Mouse (Mus musculus): ENCODE data around the gene Fam104a. TPM values are rescaled to one million over a fixed set of nuclear protein-coding genes. Genes with fewer than 3 reads are reported as not detected.

Gene Fam104a
- polyA plus RNA-seq, 1 experiment from 2014 or later, result 40.8 TPM

GRCm38 (mm10) chr11:113658763-113659162 is 25.2 kb downstream of the Fam104a start:
- H3K9me3 ChIP-seq, result no peaks in the 10 kb centered on the region
- H3K27me3 ChIP-seq, result no peaks in the 10 kb centered on the region
- peaks cover 17% of the 10 kb centered on the region for H3K4me1 ChIP-seq (replicated peaks)
- peaks cover 99% of the 10 kb centered on the region for H3K36me3 ChIP-seq
- WGBS, result 87% methylated on average over 4 of the region's 4 CpGs
- H3K4me2 ChIP-seq, result no peak overlapping the region
- ATAC-seq (ENCODE audit: low read depth), result no peak
- H3K4me3 ChIP-seq, result no peak overlapping the region
- H3K27ac ChIP-seq (replicated peaks), result no peak overlapping the region
- H3K9ac ChIP-seq, result no peak overlapping the region

GRCm38 (mm10) chr11:113658319-113658718 is 25.6 kb downstream of the Fam104a start:
- Histone ChIP-seq H3K9ac (no peak overlapping the region), H3K9me3 (no peaks in the 10 kb centered on the region), H3K27ac (replicated peaks) (no peak overlapping the region), H3K4me1 (replicated peaks) (peaks cover 17% of the 10 kb centered on the region), H3K36me3 (peaks cover 99% of the 10 kb centered on the region), H3K27me3 (no peaks in the 10 kb centered on the region), H3K4me2 (no peak overlapping the region), H3K4me3 (no peak overlapping the region)
- no peak for ATAC-seq (ENCODE audit: low read depth)
- WGBS, result 90% methylated on average over 8 of the region's 8 CpGs

- Histone ChIP-seq H3K36me3 (peaks cover 100% of the 10 kb centered on the region), H3K27me3 (no peaks in the 10 kb centered on the region), H3K9me3 (no peaks in the 10 kb centered on the region), H3K4me2 (no peak overlapping the region), H3K9ac (no peak overlapping the region), H3K4me1 (replicated peaks) (peaks cover 17% of the 10 kb centered on the region), H3K4me3 (no peak overlapping the region), H3K27ac (replicated peaks) (no peak overlapping the region)
- WGBS, result 77% methylated on average over 4 of the region's 4 CpGs
- ATAC-seq (ENCODE audit: low read depth), result no peak
Measured at GRCm38 (mm10) chr11:113657221-113657620, 26.7 kb downstream of the Fam104a start.

DNA sequence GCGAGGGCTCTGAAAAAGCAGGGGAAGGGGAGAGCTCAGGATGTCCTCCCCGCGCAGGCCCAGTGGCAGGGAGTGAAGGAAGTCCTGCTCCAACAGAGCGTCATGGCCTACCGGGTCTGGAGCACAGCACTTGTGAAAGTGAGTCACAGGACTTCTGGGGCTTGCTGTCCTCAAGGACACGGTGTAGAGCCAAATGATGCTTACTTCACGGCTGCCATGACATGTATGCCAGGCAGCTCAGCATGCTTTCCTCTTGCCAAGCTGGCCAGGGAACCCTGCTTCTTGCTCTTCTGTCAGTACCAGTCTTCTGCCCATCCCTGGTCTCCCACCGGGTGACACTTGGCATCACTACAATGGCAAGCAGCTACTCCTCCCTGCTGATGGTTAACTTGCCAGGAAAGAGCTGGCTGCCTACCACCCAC is 27.4 kb downstream of the Fam104a start:
- Histone ChIP-seq H3K27ac (replicated peaks) (no peak overlapping the region), H3K9ac (no peak overlapping the region), H3K4me1 (replicated peaks) (peaks cover 17% of the 10 kb centered on the region), H3K27me3 (no peaks in the 10 kb centered on the region), H3K4me2 (no peak overlapping the region), H3K9me3 (no peaks in the 10 kb centered on the region), H3K4me3 (no peak overlapping the region), H3K36me3 (peaks cover 99% of the 10 kb centered on the region)
- ATAC-seq (ENCODE audit: low read depth), result peak; percentile 20; the same call in 1 of the 2 replicates
- WGBS, result 80% methylated on average over 8 of the region's 8 CpGs

- ATAC-seq (ENCODE audit: low read depth), result no peak
- no peak overlapping the region for H3K4me2 ChIP-seq
- H3K4me1 ChIP-seq (replicated peaks), result peaks cover 32% of the 10 kb centered on the region
- H3K9me3 ChIP-seq, result no peaks in the 10 kb centered on the region
- WGBS, result 79% methylated on average over 18 of the region's 18 CpGs
- no peak overlapping the region for H3K4me3 ChIP-seq
- H3K9ac ChIP-seq, result no peak overlapping the region
- H3K27ac ChIP-seq (replicated peaks), result no peak overlapping the region
- H3K36me3 ChIP-seq, result peaks cover 81% of the 10 kb centered on the region
- H3K27me3 ChIP-seq, result no peaks in the 10 kb centered on the region
Measured at GRCm38 (mm10) chr11:113654561-113655270, 29.2 kb downstream of the Fam104a start.

GRCm38 (mm10) chr11:113654105-113654504 is 29.9 kb downstream of the Fam104a start:
- H3K9ac ChIP-seq, result no peak overlapping the region
- no peak overlapping the region for H3K4me3 ChIP-seq
- H3K4me2 ChIP-seq, result no peak overlapping the region
- peaks cover 32% of the 10 kb centered on the region for H3K4me1 ChIP-seq (replicated peaks)
- H3K9me3 ChIP-seq, result no peaks in the 10 kb centered on the region
- ATAC-seq (ENCODE audit: low read depth), result no peak
- peaks cover 75% of the 10 kb centered on the region for H3K36me3 ChIP-seq
- H3K27me3 ChIP-seq, result no peaks in the 10 kb centered on the region
- no peak overlapping the region for H3K27ac ChIP-seq (replicated peaks)
- 94% methylated on average over 15 of the region's 15 CpGs for WGBS

- 78% methylated on average over 6 of the region's 6 CpGs for WGBS
- H3K27me3 ChIP-seq, result no peaks in the 10 kb centered on the region
- no peak overlapping the region for H3K4me2 ChIP-seq
- H3K4me3 ChIP-seq, result no peak overlapping the region
- H3K36me3 ChIP-seq, result peaks cover 59% of the 10 kb centered on the region
- H3K27ac ChIP-seq (replicated peaks), result no peak overlapping the region
- ATAC-seq (ENCODE audit: low read depth), result no peak
- H3K9ac ChIP-seq, result no peak overlapping the region
- no peaks in the 10 kb centered on the region for H3K9me3 ChIP-seq
- H3K4me1 ChIP-seq (replicated peaks), result peaks cover 37% of the 10 kb centered on the region
Measured at GRCm38 (mm10) chr11:113652516-113652915, 31.4 kb downstream of the Fam104a start.

GRCm38 (mm10) chr11:113651907-113652273 is 32.1 kb downstream of the Fam104a start:
- no peaks in the 10 kb centered on the region for H3K9me3 ChIP-seq
- no peak overlapping the region for H3K4me3 ChIP-seq
- H3K9ac ChIP-seq, result no peak overlapping the region
- 0 out of 2 replicates have a peak overlapping the region, but pooled peaks have one; percentile 3 for H3K4me2 ChIP-seq
- H3K27ac ChIP-seq (replicated peaks), result peak overlapping the region; percentile 65
- 0 out of 2 replicates have a peak, but pooled peaks have one; percentile 3 for ATAC-seq (ENCODE audit: low read depth)
- 55% methylated on average over 8 of the region's 8 CpGs for WGBS
- H3K36me3 ChIP-seq, result peaks cover 53% of the 10 kb centered on the region
- H3K4me1 ChIP-seq (replicated peaks), result peaks cover 31% of the 10 kb centered on the region
- H3K27me3 ChIP-seq, result no peaks in the 10 kb centered on the region

- Histone ChIP-seq H3K9me3 (no peaks in the 10 kb centered on the region), H3K4me2 (peak overlapping the region; percentile 67), H3K36me3 (peaks cover 47% of the 10 kb centered on the region), H3K27ac (replicated peaks) (peak overlapping the region; percentile 65), H3K4me1 (replicated peaks) (peaks cover 26% of the 10 kb centered on the region), H3K9ac (no peak overlapping the region), H3K27me3 (no peaks in the 10 kb centered on the region), H3K4me3 (no peak overlapping the region)
- ATAC-seq (ENCODE audit: low read depth), result no peak
- 63% methylated on average over 22 of the region's 22 CpGs for WGBS
Measured at GRCm38 (mm10) chr11:113651206-113651906, 32.6 kb downstream of the Fam104a start.

- ATAC-seq (ENCODE audit: low read depth), result peak; percentile 87
- peak within 1 kb of the TSS; percentile 94 for H3K9ac ChIP-seq
- peaks cover 30% of the 10 kb centered on the region for H3K36me3 ChIP-seq
- peak within 1 kb of the TSS; percentile 93 for H3K27ac ChIP-seq (replicated peaks)
- WGBS, result 0% methylated on average over 85 of the region's 91 CpGs
- H3K9me3 ChIP-seq, result no peaks in the 10 kb centered on the region
- H3K4me2 ChIP-seq, result peak within 1 kb of the TSS; percentile 67
- H3K4me1 ChIP-seq (replicated peaks), result peaks cover 23% of the 10 kb centered on the region
- H3K4me3 ChIP-seq, result peak within 1 kb of the TSS; percentile 93
- H3K27me3 ChIP-seq, result no peaks in the 10 kb centered on the region
Measured at GRCm38 (mm10) chr11:113649353-113650210, 34.4 kb downstream of the Fam104a start, which contains the start of gene Slc39a11. Gene Slc39a11, minus strand, starts transcription at chr11:113650079.

GRCm38 (mm10) chr11:113648690-113649352 is 35.1 kb downstream of the Fam104a start, which contains the start of gene Cog1:
Gene Cog1, plus strand, starts transcription at chr11:113649169.
- no peak for ATAC-seq (ENCODE audit: low read depth)
- Histone ChIP-seq H3K4me3 (peak within 1 kb of the TSS; percentile 93), H3K36me3 (peaks cover 22% of the 10 kb centered on the region), H3K4me2 (peak within 1 kb of the TSS; percentile 67), H3K27ac (replicated peaks) (peak within 1 kb of the TSS; percentile 93), H3K27me3 (no peaks in the 10 kb centered on the region), H3K9ac (peak within 1 kb of the TSS; percentile 94), H3K4me1 (replicated peaks) (peaks cover 23% of the 10 kb centered on the region), H3K9me3 (no peaks in the 10 kb centered on the region)
- 43% methylated on average over 26 of the region's 26 CpGs for WGBS
